Mouse (Mus musculus) lung, embryonic 16.5 days (tissue): Measurements from ENCODE around the gene Arrdc2. TPM values are rescaled to one million over a fixed set of nuclear protein-coding genes. Genes with fewer than 3 reads are reported as not detected.
A peak's percentile ranks its signal among the peaks of the same experiment; 100 is the strongest.

ENCODE experiments used
- ATAC-seq: fragments of 200-750 bp; cut with Nextera tagmentation; 2 replicates; pipeline ENCODE4 v1.8.0; 2017; ENCODE audit warnings: low read depth, mild to moderate bottlenecking, moderate library complexity
- H3K27ac ChIP-seq: fragments of 300-500 bp; sonication (generic); 2 replicates; pipeline ENCODE4 v1.5.1; 2014; ENCODE audit warnings: mild to moderate bottlenecking, control low read depth, low read length
- H3K27me3 ChIP-seq: fragments of 300-500 bp; sonication (generic); 2 replicates; pipeline ENCODE4 v1.6.1; 2014; ENCODE audit warnings: low read depth, low read length, mixed read lengths; ENCODE audit not compliant: control insufficient read depth, insufficient read depth
- H3K36me3 ChIP-seq: fragments of 300-500 bp; sonication (generic); 2 replicates; pipeline ENCODE4 v1.6.1; 2014; ENCODE audit warnings: low read length; ENCODE audit not compliant: control insufficient read depth, insufficient read depth
- H3K4me1 ChIP-seq: fragments of 300-500 bp; sonication (generic); replicated peaks from 2 replicates; pipeline ENCODE4 v1.6.1; 2014; ENCODE audit warnings: low read length, mixed read lengths; ENCODE audit not compliant: control insufficient read depth, insufficient read depth
- H3K4me2 ChIP-seq: fragments of 300-500 bp; sonication (generic); 2 replicates; pipeline ENCODE4 v1.6.1; 2014; ENCODE audit warnings: low read depth, low read length, control low read depth
- H3K4me3 ChIP-seq: fragments of 300-500 bp; sonication (generic); 2 replicates; pipeline ENCODE4 v1.5.1; 2014; ENCODE audit warnings: mild to moderate bottlenecking, low read length, control low read depth
- H3K9ac ChIP-seq: fragments of 300-500 bp; sonication (generic); 2 replicates; pipeline ENCODE4 v1.6.1; 2014; ENCODE audit warnings: low read length, control low read depth
- H3K9me3 ChIP-seq: fragments of 300-500 bp; sonication (generic); 2 replicates; pipeline ENCODE4 v1.6.1; 2016; ENCODE audit warnings: low read length; ENCODE audit not compliant: control insufficient read depth
- WGBS: fragments of 180-500 bp; shearing (Covaris S2); extraction: QIAGEN DNeasy Blood & Tissue Kit; methylation state at CpG from one replicate; pipeline ENCODE4 v1.1.7; 2014; 5-methylcytosine and 5-hydroxymethylcytosine counted together
- polyA plus RNA-seq: library from polyadenylated mRNA; unstranded; fragments of >200 nt; fragmentation: Nextera tagmentation; extraction: Ambion mirVana; gene quantifications from 2 replicates; pipeline ENCODE4 v1.2.1, GENCODE M21; 2015

The Arrdc2 gene
- 4.5 and 5.6 TPM in 2 replicates for polyA plus RNA-seq

DNA sequence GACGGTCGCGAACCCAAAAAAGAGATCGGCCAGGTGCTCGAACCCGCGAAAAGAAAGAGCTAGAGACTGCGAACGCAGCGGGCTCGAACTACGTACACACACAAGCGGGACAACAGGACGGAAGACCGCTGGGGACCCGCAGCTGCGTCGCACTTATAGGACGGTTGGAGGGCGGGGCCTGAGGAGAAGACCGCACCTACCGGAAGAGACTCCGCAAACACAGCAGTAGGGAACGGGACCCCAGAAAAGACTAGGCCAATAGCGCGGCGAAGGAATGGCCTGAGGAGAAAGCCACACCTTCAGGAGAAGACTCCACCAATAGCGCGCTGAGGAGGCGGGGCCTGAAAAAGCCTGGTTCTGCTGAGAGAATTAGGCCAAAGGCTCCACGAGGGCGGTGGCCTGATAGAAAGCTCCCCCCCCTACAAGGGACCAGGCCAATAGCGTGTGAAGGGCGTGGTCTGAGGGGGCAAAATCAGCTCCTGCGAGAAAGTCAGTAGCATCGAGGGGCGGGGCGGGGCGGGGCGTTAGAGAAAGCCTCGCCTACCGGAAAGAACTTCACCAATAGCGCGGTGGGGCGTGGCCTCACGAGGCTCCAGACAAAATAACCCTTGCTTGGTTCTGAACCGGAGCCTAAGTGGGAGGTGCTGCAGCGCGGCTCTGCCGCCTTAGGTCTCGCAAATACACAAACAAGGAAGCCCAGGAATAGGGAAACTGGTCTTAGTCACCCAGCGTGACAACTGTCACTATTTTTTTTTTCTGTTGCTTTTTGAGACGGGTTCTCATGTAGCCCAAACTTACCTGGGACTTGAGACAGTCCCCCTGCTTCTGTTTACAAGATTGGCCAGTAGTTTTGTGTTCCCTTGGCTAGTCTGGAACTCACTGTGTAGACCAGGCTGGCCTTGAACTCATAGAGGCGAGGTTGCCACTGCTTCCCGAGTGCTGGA, at the start of gene Arrdc2:
Gene Arrdc2 (minus strand): TSS at position 313 of the 944 bp plus-strand sequence.
- Histone ChIP-seq H3K4me1 (peaks cover 7% of the 10 kb centered on the region), H3K4me2 (peak within 1 kb of the TSS; percentile 90), H3K36me3 (peaks cover 4% of the 10 kb centered on the region; the same call in 1 of the 2 replicates), H3K4me3 (peak within 1 kb of the TSS; percentile 75), H3K27me3 (no peaks in the 10 kb centered on the region), H3K9me3 (no peaks in the 10 kb centered on the region), H3K27ac (peak within 1 kb of the TSS; percentile 92), H3K9ac (peak within 1 kb of the TSS; percentile 87)
- ATAC-seq = peak; percentile 98
- WGBS = 2% methylated on average over 55 of the region's 55 CpGs

- Histone ChIP-seq H3K9ac (no peak overlapping the region), H3K9me3 (no peaks in the 10 kb centered on the region), H3K4me3 (no peak overlapping the region), H3K4me1 (peaks cover 7% of the 10 kb centered on the region), H3K27me3 (peaks cover 23% of the 10 kb centered on the region), H3K36me3 (no peaks in the 10 kb centered on the region), H3K4me2 (no peak overlapping the region), H3K27ac (no peak overlapping the region)
- WGBS = 2% methylated on average over 16 of the region's 18 CpGs
- ATAC-seq = no peak
Observed at GRCm38 (mm10) chr8:70887669-70888068, 48.1 kb upstream of the Arrdc2 start.

- H3K27ac ChIP-seq = no peak overlapping the region
- WGBS = 15% methylated on average over 12 of the region's 12 CpGs
Observed at GRCm38 (mm10) chr8:70885612-70886011, 46.1 kb upstream of the Arrdc2 start.

GRCm38 (mm10) chr8:70884683-70885082, 45.2 kb upstream of the Arrdc2 start:
- Histone ChIP-seq H3K4me1 (peaks cover 5% of the 10 kb centered on the region), H3K27me3 (no peaks in the 10 kb centered on the region), H3K9ac (no peak overlapping the region), H3K36me3 (no peaks in the 10 kb centered on the region), H3K4me2 (no peak overlapping the region), H3K4me3 (no peak overlapping the region), H3K27ac (no peak overlapping the region), H3K9me3 (no peaks in the 10 kb centered on the region)
- 72% methylated on average over 10 of the region's 10 CpGs for WGBS
- no peak for ATAC-seq

More at GRCm38 (mm10) chr8:70885612-70886011, 46.1 kb upstream of the Arrdc2 start:
- Histone ChIP-seq H3K4me1 (no peaks in the 10 kb centered on the region; the same call in none of the 2 replicates), H3K4me2 (no peak overlapping the region), H3K4me3 (no peak overlapping the region), H3K9ac (no peak overlapping the region), H3K9me3 (no peaks in the 10 kb centered on the region), H3K36me3 (no peaks in the 10 kb centered on the region), H3K27me3 (peaks cover 2% of the 10 kb centered on the region; the same call in 1 of the 2 replicates)
- no peak for ATAC-seq

GRCm38 (mm10) chr8:70884186-70884585, 44.7 kb upstream of the Arrdc2 start:
- Histone ChIP-seq H3K36me3 (no peaks in the 10 kb centered on the region), H3K4me2 (no peak overlapping the region), H3K27me3 (no peaks in the 10 kb centered on the region), H3K9ac (no peak overlapping the region), H3K9me3 (no peaks in the 10 kb centered on the region), H3K4me3 (no peak overlapping the region), H3K27ac (no peak overlapping the region), H3K4me1 (peaks cover 5% of the 10 kb centered on the region)
- WGBS = 78% methylated on average over 4 of the region's 4 CpGs
- no peak for ATAC-seq

DNA sequence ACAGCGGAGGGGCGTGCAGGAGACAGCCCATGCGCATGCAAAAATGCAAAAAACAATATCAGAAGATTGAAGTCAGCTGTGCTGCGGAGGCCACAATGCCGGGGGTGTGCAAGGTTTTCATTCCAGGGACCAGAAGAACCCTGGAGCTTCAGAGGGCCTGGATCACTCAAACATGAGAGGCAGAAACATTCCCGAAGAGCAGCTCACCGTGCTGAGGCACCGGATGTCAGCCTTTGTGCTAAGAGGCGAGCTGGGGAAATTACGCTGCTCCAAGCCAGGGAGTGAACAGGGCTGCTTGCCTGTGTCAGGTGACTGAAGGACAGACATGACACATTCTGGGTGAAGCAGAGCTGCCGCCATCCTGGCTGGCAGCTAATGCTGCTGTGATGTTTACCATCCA, 41.0 kb upstream of the Arrdc2 start:
- Histone ChIP-seq H3K4me1 (peaks cover 5% of the 10 kb centered on the region), H3K36me3 (no peaks in the 10 kb centered on the region), H3K4me2 (no peak overlapping the region), H3K9me3 (no peaks in the 10 kb centered on the region), H3K27ac (no peak overlapping the region), H3K27me3 (no peaks in the 10 kb centered on the region), H3K4me3 (no peak overlapping the region), H3K9ac (no peak overlapping the region)
- no peak for ATAC-seq
- 18% methylated on average over 11 of the region's 11 CpGs for WGBS

- Histone ChIP-seq H3K4me1 (peaks cover 5% of the 10 kb centered on the region), H3K9me3 (no peaks in the 10 kb centered on the region), H3K9ac (no peak overlapping the region), H3K4me3 (no peak overlapping the region), H3K36me3 (no peaks in the 10 kb centered on the region), H3K27ac (no peak overlapping the region), H3K27me3 (no peaks in the 10 kb centered on the region), H3K4me2 (no peak overlapping the region)
- WGBS = 5% methylated on average over 4 of the region's 4 CpGs
- ATAC-seq = no peak
Observed at GRCm38 (mm10) chr8:70880126-70880525, 40.6 kb upstream of the Arrdc2 start.

DNA sequence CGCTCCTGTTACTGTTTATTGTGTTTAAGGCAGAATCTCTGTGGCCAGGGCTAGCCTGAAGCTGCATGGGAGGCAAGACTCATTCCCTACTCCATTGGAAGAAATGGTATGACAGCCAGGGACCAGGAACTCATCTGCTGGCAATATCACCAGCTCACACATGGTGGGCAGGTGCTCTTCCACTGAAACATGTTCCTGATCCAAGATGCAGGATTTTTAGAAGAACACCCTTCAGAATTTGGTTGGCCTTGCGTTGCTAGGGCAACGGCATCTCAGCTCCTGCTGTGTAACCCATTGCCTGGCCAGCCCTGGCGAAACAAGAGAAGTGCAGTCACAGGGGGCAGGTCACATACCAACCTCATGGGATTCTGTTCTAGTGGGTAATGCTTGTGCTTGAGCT, 40.0 kb upstream of the Arrdc2 start:
- H3K4me2 ChIP-seq = no peak overlapping the region
- no peak overlapping the region for H3K4me3 ChIP-seq
- H3K9me3 ChIP-seq = no peaks in the 10 kb centered on the region
- no peaks in the 10 kb centered on the region for H3K27me3 ChIP-seq
- H3K36me3 ChIP-seq = no peaks in the 10 kb centered on the region
- no peak for ATAC-seq
- no peak overlapping the region for H3K27ac ChIP-seq
- H3K9ac ChIP-seq = no peak overlapping the region
- peaks cover 5% of the 10 kb centered on the region for H3K4me1 ChIP-seq
- 50% methylated on average over 4 of the region's 4 CpGs for WGBS

DNA sequence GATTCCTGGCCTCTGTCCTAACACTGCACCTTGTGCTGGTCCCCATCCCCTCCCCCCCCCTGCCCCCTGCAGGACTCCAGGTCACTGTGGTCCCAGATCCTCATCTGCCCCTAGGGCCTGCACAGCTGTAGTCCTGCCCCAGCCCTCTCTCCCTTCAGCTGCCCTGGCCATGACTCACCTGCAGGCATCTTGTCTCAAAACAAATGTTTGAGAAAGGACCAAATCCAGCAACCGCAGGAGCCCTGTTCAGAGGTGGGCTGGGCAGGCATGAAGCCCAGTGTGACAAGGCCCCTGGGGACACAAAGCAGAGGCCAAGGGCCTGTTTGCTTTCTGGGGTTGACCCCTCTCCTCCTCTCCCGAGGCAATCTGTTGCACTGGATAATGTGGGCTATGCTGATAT, 38.7 kb upstream of the Arrdc2 start:
- ATAC-seq = no peak
- H3K36me3 ChIP-seq = no peaks in the 10 kb centered on the region
- peaks cover 5% of the 10 kb centered on the region for H3K4me1 ChIP-seq
- no peak overlapping the region for H3K4me2 ChIP-seq
- H3K9ac ChIP-seq = no peak overlapping the region
- H3K27ac ChIP-seq = no peak overlapping the region
- H3K9me3 ChIP-seq = no peaks in the 10 kb centered on the region
- no peaks in the 10 kb centered on the region for H3K27me3 ChIP-seq
- no peak overlapping the region for H3K4me3 ChIP-seq
- WGBS = 36% methylated on average over 2 of the region's 2 CpGs
